ENCODE assay signal across 6 mouse cellular contexts in the genomic region with DNA sequence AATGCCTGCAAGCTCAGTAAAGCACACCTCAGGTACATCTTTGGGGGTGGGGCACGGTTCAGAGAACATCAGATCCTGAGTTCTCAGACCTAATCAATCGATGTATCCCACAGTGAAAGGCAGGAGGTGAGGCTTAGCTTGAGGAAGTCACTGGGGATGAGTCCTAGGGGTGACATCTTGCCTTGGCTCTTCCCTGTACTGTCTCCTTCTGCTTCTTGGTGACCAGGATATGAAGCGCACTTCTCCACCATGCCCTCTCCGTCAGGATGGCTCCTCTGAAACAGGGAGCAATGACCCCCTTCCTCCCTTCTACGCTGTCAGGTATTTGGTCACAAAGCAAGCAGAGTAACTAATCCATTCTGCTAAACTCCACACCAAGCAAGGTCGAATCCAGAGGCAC.
"Had no signal": no experiment of that assay in that cellular context is flagged by ENCODE, and none has a peak within 500 bp of the region (broad histone marks: within the 10 kb centered on the region; RNA-seq: fewer than 3 reads in every experiment).

No protein-coding gene starts in this region.

- DNase-seq: kidney, adult 11 months; right cerebral cortex, postnatal 14 days had no signal

- H3K27me3 ChIP-seq: limb, embryonic 12.5 days; stomach, embryonic 15.5 days had no signal

- H3K4me2 ChIP-seq: limb, embryonic 12.5 days; stomach, embryonic 15.5 days had no signal

- H3K4me3 ChIP-seq: limb, embryonic 12.5 days; stomach, embryonic 15.5 days had no signal

- H3K9me3 ChIP-seq: limb, embryonic 12.5 days; stomach, embryonic 15.5 days had no signal

- H3K27ac ChIP-seq: kidney, postnatal 0 days; limb, embryonic 12.5 days; liver, embryonic 14.5 days; stomach, embryonic 15.5 days had no signal

- H3K9ac ChIP-seq: limb, embryonic 12.5 days; liver, embryonic 14.5 days; stomach, embryonic 15.5 days had no signal
